Mouse (Mus musculus) embryonic facial prominence, embryonic 11.5 days (tissue): ENCODE measurements around the gene Snd1. TPM values are rescaled to one million over a fixed set of nuclear protein-coding genes. Genes with fewer than 3 reads are reported as not detected.

ENCODE experiments used
- ATAC-seq: fragments of 200-750 bp; cut with Nextera tagmentation; replicated peaks from 2 replicates; pipeline ENCODE4 v1.8.0; 2017; ENCODE audit warnings: low read depth; ENCODE audit not compliant: insufficient number of reproducible peaks, low FRiP score, low TSS enrichment
- DNase-seq: peaks from one replicate; pipeline ENCODE4 v3.0.0-alpha.2; 2015; ENCODE audit warnings: low spot score
- H3K27ac ChIP-seq: fragments of 300-500 bp; sonication (generic); replicated peaks from 2 replicates; pipeline ENCODE4 v1.5.1; 2014; ENCODE audit warnings: mild to moderate bottlenecking, low read depth, low read length, control low read depth
- H3K27me3 ChIP-seq: fragments of 300-500 bp; sonication (generic); 2 replicates; pipeline ENCODE4 v1.6.1; 2014; ENCODE audit warnings: mild to moderate bottlenecking, low read length, moderate library complexity, mixed read lengths; ENCODE audit not compliant: control insufficient read depth, insufficient read depth
- H3K36me3 ChIP-seq: fragments of 300-500 bp; sonication (generic); replicated peaks from 2 replicates; pipeline ENCODE4 v1.6.1; 2014; ENCODE audit warnings: low read depth, mild to moderate bottlenecking, low read length, moderate library complexity, mixed read lengths; ENCODE audit not compliant: control insufficient read depth, insufficient read depth
- H3K4me1 ChIP-seq: fragments of 300-500 bp; sonication (generic); 2 replicates; pipeline ENCODE4 v1.6.1; 2014; ENCODE audit warnings: low read length, mixed read lengths; ENCODE audit not compliant: control insufficient read depth, insufficient read depth
- H3K4me2 ChIP-seq: fragments of 300-500 bp; sonication (generic); 2 replicates; pipeline ENCODE4 v1.6.1; 2014; ENCODE audit warnings: low read depth, mild to moderate bottlenecking, control low read depth, low read length, moderate library complexity
- H3K4me3 ChIP-seq: fragments of 300-500 bp; sonication (generic); 2 replicates; pipeline ENCODE4 v1.5.1; 2014; ENCODE audit warnings: low read depth, low read length, control low read depth
- H3K9ac ChIP-seq: fragments of 300-500 bp; sonication (generic); replicated peaks from 2 replicates; pipeline ENCODE4 v1.6.1; 2014; ENCODE audit warnings: mild to moderate bottlenecking, control low read depth, low read length
- H3K9me3 ChIP-seq: fragments of 300-500 bp; sonication (generic); replicated peaks from 2 replicates; pipeline ENCODE4 v1.6.1; 2016; ENCODE audit warnings: mild to moderate bottlenecking, low read length, inconsistent platforms, mixed read lengths; ENCODE audit not compliant: control insufficient read depth
- WGBS: fragments of 180-500 bp; shearing (Covaris S2); extraction: QIAGEN DNeasy Blood & Tissue Kit; methylation state at CpG from one replicate; pipeline ENCODE4 v1.1.7; 2014; 5-methylcytosine and 5-hydroxymethylcytosine counted together
- polyA plus RNA-seq: library from polyadenylated mRNA; unstranded; fragments of >200 nt; fragmentation: Nextera tagmentation; extraction: Ambion mirVana; gene quantifications from 2 replicates; pipeline ENCODE4 v1.2.1, GENCODE M21; 2014

Gene Snd1
- polyA plus RNA-seq, 1 experiment from 2014 or later, result 92.6 TPM

DNA sequence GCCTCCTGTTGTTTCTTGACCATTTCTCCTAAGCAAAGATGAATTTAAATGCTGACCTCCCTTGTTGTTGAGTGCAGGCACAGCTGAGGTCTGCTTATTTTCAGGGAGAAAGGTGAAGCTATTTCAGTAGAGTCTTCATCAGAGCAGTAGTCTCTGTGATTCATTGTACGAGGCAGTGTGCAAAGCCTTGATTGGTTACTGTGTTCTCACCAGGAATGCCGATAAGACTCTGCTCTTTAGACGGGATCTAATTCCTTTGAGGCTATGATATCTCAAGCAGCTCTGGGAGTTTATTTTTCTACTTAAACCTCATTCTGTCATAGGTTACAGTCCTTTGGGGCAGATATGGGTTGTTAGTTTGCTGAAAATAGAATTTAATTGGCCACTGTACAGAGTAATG is 128.9 kb downstream of the Snd1 start:
- Histone ChIP-seq H3K27ac (no peak overlapping the region), H3K4me2 (no peak overlapping the region), H3K4me1 (no peaks in the 10 kb centered on the region), H3K36me3 (no peaks in the 10 kb centered on the region), H3K9ac (no peak overlapping the region), H3K4me3 (no peak overlapping the region), H3K27me3 (no peaks in the 10 kb centered on the region), H3K9me3 (no peaks in the 10 kb centered on the region)
- DNase-seq (no peak), ATAC-seq (no peak)
- WGBS, result 61% methylated on average over 3 of the region's 3 CpGs

DNA sequence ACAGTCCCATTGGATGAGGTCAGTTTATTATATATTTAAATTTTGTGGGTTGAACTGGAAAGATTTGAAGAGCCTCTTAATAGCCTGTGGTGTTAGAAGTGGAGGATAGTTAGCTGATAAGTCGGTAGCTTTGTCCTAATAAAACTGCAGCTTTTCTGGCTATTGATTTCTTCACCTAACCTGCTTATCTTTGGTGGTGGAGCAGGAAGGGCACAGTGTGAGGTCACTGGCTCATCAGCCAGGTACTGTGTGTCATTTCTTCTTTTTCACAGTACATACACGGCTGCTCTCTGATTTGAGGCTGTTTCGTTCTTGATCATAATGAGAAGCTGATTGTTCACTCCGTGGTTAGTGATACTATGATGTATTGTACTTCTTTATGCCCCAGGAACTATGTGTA is 134.4 kb downstream of the Snd1 start:
- Histone ChIP-seq H3K9ac (no peak overlapping the region), H3K9me3 (no peaks in the 10 kb centered on the region), H3K36me3 (no peaks in the 10 kb centered on the region), H3K4me1 (no peaks in the 10 kb centered on the region), H3K27ac (no peak overlapping the region), H3K27me3 (no peaks in the 10 kb centered on the region), H3K4me3 (no peak overlapping the region), H3K4me2 (no peak overlapping the region)
- ATAC-seq (no peak), DNase-seq (no peak)
- 86% methylated on average over 4 of the region's 4 CpGs for WGBS

DNA sequence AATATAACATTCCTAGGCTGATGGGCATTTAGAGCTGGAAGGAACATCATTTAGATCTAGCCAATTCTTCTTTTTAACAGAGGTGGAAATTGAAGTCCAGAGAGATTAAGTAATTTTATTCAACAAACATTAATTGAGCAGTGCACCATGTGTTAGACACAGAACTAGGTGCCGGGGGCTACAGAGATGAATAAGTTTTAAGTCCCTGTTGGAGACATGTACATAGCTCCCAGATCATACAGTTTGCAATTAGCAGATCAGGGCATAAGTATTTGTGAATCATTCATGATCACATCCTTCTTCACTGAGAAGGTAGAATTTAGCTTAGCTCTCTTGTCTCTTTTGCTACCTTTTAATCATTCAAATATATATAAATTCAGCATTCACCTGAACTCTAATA is 135.2 kb downstream of the Snd1 start:
- DNase-seq (no peak), ATAC-seq (no peak)
- Histone ChIP-seq H3K9ac (no peak overlapping the region), H3K9me3 (no peaks in the 10 kb centered on the region), H3K27ac (no peak overlapping the region), H3K4me2 (no peak overlapping the region), H3K4me3 (no peak overlapping the region), H3K27me3 (no peaks in the 10 kb centered on the region), H3K4me1 (no peaks in the 10 kb centered on the region), H3K36me3 (no peaks in the 10 kb centered on the region)
- WGBS, result 97% methylated on average over 1 of the region's 1 CpGs

DNA sequence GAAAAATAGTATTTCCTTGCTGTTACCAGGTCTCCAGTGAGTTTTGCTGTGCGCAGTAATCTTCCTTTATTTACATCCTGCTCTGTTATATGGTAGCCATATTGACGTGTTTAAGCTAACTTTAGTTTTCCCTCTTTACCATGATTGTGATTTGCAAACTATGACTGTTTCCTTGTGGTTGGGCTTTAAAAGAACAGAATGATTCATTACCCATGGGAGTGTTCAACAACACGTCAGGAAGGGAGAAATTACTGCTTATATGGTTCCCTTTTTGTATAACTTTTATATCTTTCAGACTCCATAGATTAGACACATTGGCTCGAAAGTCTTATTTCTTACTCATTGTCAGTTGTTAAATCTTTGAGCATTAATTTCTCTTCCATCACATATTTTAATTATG is 138.5 kb downstream of the Snd1 start:
- Histone ChIP-seq H3K4me2 (no peak overlapping the region), H3K4me3 (no peak overlapping the region), H3K27ac (no peak overlapping the region), H3K27me3 (no peaks in the 10 kb centered on the region), H3K36me3 (no peaks in the 10 kb centered on the region), H3K9me3 (no peaks in the 10 kb centered on the region), H3K9ac (no peak overlapping the region), H3K4me1 (no peaks in the 10 kb centered on the region)
- ATAC-seq (no peak), DNase-seq (no peak)
- WGBS, result 84% methylated on average over 4 of the region's 4 CpGs

DNA sequence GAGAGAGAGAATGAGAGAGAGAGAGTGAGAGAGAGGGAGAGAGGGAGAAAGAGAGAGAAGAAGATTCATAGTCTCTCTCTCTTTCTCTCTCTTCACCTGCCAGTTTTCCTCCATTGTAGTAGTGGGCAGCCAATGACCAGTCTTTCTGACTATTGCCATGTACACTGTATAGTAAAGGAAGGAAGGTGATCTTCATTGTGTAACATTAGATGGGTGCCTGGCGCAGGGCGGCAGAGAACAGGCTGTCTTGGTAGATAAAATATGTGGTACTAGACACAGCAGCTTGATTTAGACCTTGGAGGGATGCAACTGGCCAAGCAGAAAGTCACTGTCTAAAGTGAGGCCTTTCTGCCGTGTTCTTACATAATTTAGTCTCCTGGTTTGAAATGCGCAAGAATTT is 139.9 kb downstream of the Snd1 start:
- H3K4me1 ChIP-seq, result 0 out of 2 replicates have a peak, but pooled peaks cover 2% of the 10 kb centered on the region
- ATAC-seq, result no peak
- no peaks in the 10 kb centered on the region for H3K9me3 ChIP-seq
- no peak overlapping the region for H3K4me3 ChIP-seq
- no peak overlapping the region for H3K27ac ChIP-seq
- no peak overlapping the region for H3K4me2 ChIP-seq
- no peak for DNase-seq
- no peak overlapping the region for H3K9ac ChIP-seq
- WGBS, result 90% methylated on average over 4 of the region's 4 CpGs
- no peaks in the 10 kb centered on the region for H3K27me3 ChIP-seq
- no peaks in the 10 kb centered on the region for H3K36me3 ChIP-seq

DNA sequence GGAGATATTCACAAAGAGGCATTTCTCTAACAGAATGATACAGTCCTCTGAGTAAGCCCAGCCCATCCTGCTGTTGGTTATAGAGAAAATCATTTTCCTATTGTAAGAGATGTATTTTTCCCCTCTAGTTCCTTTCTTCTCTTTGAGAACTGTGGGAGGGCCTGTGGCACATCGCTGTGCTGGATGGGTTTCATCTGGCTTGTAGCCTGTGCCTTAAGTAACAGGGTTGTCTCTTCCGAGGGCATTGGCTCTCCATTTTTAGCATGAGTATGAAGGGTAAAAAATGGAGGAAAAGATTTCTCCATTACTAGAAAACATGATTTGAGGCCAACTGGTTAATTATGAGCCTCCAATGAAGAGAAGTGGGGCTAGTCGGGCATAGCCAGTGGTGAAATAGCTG is 140.5 kb downstream of the Snd1 start:
- no peaks in the 10 kb centered on the region for H3K36me3 ChIP-seq
- no peaks in the 10 kb centered on the region for H3K9me3 ChIP-seq
- 0 out of 2 replicates have a peak, but pooled peaks cover 2% of the 10 kb centered on the region for H3K4me1 ChIP-seq
- ATAC-seq (no peak), DNase-seq (no peak)
- H3K4me3 ChIP-seq, result no peak overlapping the region
- H3K9ac ChIP-seq, result no peak overlapping the region
- no peak overlapping the region for H3K27ac ChIP-seq
- H3K4me2 ChIP-seq, result no peak overlapping the region
- H3K27me3 ChIP-seq, result no peaks in the 10 kb centered on the region
- WGBS, result 93% methylated on average over 3 of the region's 3 CpGs

DNA sequence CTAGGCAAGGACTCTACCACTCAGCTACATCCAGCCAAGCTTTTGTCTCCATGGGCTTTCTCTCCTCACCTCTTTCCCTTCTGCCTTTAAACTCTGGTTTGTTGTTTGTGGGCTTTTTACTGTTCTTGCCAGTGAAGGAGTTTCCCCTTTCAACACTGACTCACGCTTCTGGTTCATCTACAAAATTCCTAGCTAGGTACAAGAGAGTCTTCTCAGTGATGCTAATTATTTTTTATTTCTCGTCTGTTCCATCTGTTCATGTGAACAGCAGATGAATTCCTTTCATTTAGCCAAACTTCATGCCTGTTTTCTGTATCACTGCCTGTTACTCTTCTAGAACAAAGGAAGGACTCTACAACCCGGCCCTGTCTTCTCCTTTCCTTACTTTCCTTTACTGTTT is 141.0 kb downstream of the Snd1 start:
- no peak for DNase-seq
- Histone ChIP-seq H3K27ac (no peak overlapping the region), H3K9ac (no peak overlapping the region), H3K9me3 (no peaks in the 10 kb centered on the region), H3K4me3 (no peak overlapping the region), H3K36me3 (no peaks in the 10 kb centered on the region), H3K4me1 (0 out of 2 replicates have a peak, but pooled peaks cover 2% of the 10 kb centered on the region), H3K4me2 (no peak overlapping the region), H3K27me3 (no peaks in the 10 kb centered on the region)
- 63% methylated on average over 3 of the region's 3 CpGs for WGBS
- ATAC-seq, result no peak

DNA sequence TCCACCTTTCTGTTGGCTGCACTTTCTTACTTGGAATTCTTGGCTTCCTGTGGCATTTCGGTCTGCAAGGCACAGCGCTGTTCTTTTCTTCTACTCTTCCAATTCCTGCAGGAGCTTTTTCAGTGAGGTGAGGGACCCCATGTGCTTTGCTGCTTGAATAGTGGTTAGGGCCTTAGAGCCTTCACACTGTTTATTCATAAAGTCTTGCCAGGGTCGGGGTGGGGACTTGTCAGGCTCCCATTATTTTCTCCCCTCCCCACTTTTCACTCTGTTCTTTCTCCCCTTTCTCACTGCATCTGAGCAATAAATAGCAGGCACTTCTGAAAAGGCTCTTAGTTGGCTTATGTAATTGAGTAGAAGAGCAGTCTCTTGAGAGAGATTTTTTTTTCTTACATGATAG is 143.4 kb downstream of the Snd1 start:
- H3K4me2 ChIP-seq, result no peak overlapping the region
- no peak for ATAC-seq
- H3K27ac ChIP-seq, result no peak overlapping the region

More for the DNA sequence above, 143.4 kb downstream of the Snd1 start:
- Histone ChIP-seq H3K9ac (no peak overlapping the region), H3K9me3 (no peaks in the 10 kb centered on the region), H3K4me3 (no peak overlapping the region), H3K27me3 (no peaks in the 10 kb centered on the region), H3K4me1 (0 out of 2 replicates have a peak, but pooled peaks cover 2% of the 10 kb centered on the region), H3K36me3 (no peaks in the 10 kb centered on the region)
- no peak for DNase-seq
- WGBS, result 78% methylated on average over 3 of the region's 3 CpGs
